Mouse (Mus musculus): Measurements from ENCODE around the gene Tob1.

DNA sequence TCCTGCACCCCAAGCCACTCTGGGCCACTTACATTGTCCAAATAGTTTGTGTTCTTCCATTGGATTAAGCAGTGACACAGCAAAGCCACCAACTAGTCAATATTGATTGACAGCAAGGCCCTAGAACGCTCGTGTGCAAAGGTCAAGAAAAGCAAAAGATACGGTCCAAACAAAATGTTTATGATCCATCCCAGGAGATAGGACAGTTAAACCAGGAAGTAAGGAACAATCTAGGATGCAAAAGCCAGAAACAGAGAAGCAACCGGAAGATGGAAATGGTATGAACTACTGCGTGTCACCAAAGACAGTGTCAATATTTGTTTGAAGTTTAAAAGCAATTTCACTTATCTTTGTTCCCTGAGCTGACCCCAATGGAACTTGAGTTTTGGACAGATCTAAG lies 9.1 kb upstream of the Tob1 start:
- TF ChIP-seq CTCF (IDR thresholded peaks at IDR 0.05; ENCODE audit: control insufficient read depth, insufficient read depth, low read length) (no peak), POLR2A (IDR thresholded peaks at IDR 0.05; ENCODE audit: borderline replicate concordance, control insufficient read depth, low read depth, low read length) (no peak)
